Mouse (Mus musculus) layer of hippocampus, adult 9-10 months (tissue): ENCODE data around the gene Ptch2.

Experiments used
- DNase-seq: peaks from one replicate; pipeline ENCODE4 v3.0.0; 2022; ENCODE audit warnings: low spot score

Ptch2 gene

DNA sequence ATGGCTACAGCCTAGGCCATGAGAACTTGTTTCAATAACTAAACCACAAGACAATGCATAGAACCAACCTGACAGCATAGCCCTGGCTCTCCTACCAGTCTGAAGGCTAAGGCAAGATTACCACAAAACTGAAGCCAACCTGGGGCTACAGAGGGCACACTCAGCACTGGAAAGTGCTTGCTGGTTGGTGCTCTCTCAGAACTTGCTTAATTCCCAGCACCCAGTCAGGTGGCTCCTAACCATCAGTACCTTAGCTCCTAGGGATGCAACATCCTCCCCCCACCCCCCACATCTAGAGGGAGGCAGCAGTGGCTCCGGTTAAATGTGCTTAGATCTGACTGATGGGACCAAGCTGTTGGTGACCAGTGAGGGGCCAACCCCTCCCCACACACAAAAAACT, 55.5 kb downstream of the Ptch2 start:
- no peak for DNase-seq

DNA sequence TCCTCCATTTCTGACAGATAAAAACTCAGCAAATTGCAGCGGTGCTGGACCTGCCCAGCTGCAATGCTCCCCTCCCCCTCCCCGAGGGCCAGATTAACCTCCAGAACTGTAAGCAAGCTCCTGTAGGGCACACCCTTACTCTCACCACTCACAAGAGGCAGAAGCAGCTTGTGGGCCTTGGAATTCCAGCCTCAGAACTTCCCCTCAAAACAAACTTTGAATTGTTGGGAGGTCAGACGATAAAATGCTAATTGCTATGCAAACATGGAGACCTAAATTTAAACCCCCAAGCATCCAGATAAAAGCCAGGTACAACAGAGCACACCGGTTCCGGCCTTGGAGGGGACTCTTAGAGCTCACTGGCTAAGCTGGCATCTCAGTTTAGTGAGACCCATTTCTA, 56.8 kb downstream of the Ptch2 start:
- no peak for DNase-seq

DNA sequence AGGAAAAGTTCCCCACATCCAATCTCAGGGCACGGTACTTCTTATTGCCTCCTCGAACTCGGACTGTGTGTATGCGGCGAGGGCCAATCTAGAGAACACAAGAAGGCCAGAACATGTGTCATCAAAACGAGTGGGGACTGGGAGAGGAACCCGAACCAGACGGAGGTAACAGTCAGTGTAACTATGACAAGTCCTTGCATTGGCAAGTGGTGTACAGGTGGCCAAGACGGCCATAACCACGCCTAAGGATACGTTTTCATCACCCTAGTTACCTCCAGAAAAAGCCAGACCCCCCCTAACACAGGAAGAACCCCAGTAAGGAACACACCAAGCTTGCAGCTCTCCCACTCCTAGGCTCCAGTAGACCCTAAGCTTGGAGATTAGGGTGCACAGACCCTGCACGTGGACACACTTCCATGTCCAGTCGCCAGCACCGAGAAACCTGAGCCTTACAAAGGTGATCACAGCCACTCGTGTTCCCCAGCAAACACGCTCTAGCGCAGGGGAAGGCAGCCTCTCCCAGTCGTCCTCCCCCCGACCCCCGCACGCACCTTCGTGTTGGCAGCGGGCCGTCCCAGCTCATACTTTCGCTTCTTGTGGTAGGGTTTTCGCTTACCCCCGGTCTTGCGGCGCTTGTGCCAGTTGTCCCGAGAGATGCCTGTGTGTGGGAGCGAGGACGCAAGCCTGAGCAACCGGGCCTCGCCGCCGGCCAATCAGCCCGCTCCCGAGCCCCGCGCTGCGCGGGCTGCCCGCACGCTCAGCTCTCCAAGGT, 59.3 kb downstream of the Ptch2 start:
- no peak for DNase-seq

DNA sequence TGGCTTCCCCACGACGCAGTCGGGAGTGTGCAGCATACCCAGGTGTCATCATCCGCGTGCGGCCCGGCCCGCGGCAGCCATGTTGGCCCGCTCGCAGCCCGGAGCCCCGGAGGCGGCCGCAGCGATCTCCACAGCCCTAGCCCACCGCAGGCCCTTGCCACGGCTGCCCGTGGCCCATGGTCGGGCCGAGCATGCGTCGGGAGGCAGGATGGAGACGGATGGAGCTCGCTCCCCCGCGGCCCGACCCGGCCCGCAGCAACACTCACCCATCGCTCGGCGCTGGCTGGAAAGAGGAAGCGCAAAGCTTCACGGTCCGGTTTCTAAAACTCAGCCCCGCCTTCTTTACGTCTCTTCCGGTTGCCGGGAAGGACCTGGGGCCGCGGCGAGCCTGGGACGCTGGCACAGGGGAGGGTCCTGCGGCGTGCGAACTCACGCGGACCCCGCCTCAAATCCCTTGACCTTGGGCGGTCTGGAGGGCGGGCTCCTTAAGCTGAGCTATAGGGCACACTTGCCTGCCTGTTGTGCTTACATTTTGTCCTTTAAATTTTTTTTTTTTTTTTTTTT, 60.0 kb downstream of the Ptch2 start, which contains the start of gene Rps8:
Rps8 (minus strand) TSS at position 452 of the 564 bp plus-strand sequence.
- DNase-seq: no peak

DNA sequence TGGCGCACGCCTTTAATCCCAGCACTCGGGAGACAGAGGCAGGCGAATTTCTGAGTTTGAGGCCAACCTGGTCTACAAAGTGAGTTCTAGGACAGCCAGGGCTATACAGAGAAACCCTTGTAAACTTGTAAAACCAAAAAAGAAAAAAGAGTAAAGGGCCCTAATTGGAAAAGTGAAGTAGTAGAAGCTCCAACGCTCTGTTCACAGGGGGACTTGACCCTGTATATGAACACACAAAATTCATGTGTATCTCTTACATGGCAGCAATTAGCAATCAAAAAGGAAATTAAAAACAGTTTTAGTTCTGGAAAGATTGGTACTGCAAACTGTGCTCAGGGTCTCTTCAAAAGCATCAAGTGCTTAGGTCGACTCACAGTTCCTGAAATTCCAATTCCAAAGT, 60.5 kb downstream of the Ptch2 start:
- no peak for DNase-seq

DNA sequence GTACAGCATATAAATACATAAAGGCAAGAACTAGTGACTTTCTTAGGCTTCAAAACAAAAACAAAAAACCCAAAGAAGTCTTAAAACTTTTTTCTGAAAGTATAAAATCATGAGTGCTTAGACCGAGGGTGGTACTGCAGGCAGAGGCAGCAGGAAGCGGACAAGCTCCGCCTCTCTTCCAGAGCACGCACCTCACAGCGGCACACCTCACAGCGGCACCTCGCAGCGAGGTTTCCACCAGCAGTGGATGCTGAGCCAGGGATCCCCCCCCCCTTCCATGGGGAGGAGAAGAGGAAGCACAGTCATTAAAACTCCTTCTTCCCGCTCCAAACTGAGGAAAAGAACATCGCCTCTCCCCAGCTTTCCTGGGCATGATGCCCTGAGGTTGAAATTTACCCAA, 63.8 kb downstream of the Ptch2 start:
- DNase-seq: no peak

DNA sequence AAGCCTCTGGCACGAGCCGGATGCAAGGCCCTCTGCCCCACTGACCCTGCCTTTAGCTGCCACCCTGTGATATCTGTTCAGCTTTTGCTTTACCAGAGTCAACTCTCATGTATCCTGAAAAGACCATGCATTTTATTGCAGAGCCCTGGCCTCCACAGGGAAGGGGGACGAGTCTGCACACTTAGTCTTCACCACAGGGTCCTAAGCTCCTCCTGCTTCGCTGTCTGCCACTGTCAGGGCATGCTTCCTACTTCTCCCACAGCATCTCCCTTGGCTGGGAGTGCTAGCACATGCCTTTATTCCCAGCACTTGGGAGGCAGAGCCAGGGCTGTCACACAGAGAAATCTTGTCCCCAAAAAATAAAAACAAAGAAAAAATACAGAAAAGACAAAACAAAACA, 65.3 kb downstream of the Ptch2 start:
- no peak for DNase-seq
